Mouse (Mus musculus) skeletal muscle tissue, adult 2 months (tissue): ENCODE data around the gene 1700029F12Rik.

Experiments
- DNase-seq: peaks from one replicate; pipeline ENCODE4 v3.0.0-alpha.2; 2012; ENCODE audit warnings: low read depth, low spot score

Gene 1700029F12Rik

DNA sequence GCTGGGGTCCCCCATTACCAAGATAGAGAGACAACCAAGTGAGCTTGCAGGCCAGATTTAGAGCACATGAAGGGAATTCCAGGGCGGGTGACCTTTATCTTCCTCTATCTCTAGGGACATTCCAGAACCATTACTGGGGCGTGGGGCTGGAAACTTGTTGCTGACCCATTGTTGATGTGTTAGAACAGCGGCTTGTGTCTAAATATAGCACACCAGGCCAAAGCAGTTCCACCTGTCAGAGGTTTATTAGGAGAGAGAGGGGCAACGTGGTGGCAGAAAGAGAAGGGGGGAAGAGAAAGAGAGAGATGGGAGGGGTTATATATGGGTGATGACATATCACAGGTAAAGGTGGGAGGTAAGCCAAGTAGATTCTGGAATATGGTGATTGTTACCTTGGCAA, 12.3 kb downstream of the 1700029F12Rik start:
- no peak for DNase-seq

DNA sequence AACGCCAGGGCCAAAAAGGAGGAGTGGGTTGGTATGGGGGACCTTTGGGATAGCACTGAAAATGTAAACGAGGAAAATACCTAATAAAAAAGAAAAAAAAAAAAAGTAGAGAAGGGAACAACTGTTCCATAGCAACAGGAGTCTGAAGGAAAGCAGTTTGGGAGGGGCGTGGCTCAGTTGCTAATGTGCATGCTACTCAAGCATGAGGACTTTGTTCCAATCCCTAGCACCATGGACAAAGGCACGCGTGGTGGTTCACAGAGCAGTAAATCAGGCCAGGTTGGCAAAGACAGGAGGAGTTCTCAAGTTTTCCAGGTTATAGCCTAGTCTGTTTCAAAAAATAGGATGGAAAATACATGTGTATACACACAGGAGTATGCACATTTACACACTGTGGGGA, 14.0 kb downstream of the 1700029F12Rik start:
- DNase-seq = no peak

DNA sequence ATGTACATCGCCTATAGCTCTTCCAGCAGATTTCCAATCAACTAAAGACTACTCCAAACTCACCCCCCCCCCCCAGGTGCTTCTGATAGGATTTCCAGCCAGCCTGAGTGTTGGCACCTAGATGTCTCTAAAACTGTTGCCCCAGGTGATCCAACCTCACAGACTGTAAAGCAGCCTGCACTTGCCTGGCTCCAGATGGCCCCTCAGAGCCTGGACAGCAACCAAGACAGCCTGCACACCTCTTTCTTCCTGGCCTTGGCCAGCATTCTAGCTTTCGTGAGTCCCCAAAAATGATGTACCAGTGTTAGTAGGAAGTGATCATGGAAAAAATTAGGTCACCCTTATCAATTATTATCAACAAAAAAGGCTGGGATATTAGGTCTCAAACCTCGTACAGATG, 16.5 kb downstream of the 1700029F12Rik start:
- no peak for DNase-seq

DNA sequence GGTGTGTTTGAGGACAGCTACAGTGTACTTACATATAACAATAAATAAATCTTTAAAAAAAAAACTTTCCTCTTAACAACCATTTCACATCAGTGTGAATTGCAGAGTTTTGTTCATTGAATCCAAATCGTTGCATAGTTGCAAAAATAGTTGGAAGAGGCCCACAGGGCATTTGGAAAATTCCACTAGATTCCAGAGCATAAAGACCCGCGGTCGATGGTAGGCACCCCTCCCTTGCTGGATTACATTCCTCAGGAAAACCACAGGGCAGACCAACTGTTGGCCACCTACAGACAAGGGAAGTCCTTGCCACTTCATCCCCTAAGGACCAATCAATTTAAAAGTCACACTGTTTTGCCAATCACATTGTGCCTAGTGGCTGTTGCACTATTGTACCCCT, 19.8 kb downstream of the 1700029F12Rik start:
- no peak for DNase-seq

DNA sequence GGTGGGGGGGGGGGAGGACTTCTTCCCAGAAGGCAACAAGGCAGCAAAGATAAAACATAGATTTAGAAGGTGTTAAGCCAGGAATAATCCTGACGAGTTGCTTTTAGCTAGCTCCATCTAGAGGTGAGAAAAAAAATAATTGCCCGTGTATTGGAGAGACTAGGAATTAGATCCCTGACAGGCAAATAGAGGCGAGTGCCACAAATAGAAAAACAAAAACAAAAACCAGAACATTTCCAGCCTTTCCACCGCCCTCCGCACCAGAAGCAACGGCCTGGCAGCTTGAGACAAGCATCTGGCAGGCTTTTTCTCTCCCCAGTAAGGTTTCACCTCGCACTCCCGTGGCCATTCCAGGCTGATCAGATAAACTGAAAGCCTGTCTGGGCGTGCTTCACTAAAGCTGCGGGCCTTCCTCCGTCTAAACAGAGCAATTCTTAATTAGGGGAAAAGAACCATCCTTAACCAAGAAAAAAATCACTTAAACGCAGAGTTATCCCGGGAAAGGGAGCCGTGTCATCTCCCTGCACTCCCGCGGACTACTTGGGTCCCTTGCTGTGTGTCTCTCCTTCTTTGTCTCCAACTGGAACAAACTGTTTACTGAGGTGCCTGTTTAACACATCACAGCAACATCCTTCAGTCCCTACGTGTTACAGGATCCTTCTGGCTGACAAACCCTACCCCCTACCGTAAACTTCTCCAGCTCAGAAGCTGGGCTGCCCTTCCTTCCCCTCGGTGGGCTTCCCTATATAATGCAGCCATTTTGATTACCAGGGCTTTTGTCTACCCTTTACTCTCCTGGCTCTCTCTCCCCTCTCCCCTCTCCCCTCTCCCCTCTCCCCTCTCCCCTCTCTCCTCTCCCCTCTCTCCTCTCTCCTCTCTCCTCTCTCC, 25.7 kb downstream of the 1700029F12Rik start:
- no peak for DNase-seq

DNA sequence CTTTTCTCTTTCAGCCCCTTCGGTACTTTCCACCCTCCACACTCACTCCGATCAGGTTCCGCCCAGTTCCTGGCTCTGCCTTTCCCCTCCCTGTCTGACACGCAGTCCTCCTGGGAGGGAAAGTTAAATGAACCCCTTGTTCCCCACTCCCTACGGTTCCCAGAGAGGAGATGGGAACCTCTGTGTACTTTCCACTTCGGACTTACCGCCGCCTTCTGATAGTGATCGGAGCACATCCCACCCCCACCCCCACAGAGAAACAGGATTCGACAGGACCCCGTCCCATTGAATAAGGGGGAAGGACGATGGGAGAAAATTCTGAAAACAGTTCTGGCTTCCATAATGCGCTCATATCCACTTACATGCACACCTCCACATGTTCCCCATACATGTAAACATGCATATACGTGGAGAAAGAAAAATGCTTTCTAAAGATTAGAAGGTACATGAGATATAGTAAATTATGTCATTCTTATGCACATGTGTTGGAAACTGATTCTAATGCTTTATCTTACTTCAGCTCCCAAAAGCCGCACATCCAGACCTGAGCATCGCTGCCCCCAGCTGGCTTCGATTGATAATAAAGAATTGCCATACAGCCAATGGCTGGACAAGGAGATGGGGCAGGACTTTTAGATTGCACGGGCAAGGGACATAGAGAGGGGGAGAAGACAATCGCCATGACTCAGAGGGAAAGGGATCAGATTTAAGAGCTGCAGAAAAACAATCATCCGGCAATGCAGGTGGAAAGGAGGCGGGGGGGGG, 26.5 kb downstream of the 1700029F12Rik start:
- DNase-seq = no peak

DNA sequence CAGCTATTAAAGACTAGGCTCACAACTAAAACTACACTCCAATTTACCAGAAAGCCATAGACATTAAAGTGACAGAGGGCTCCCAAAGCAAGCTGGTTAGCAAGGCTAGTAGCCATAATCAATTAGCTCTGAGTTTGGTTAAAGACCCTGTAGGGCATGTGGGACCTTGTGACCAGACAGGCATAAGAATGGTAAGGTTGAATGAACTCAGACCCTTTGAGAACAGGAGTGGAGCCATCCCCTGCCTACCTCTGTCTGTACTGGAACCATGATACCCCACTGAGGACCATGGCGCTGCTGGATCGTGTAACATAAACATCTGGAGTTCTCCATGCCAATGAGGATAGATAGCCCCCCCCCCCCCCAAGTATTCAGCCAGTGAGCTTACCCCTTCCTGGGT, 27.4 kb downstream of the 1700029F12Rik start:
- no peak for DNase-seq

DNA sequence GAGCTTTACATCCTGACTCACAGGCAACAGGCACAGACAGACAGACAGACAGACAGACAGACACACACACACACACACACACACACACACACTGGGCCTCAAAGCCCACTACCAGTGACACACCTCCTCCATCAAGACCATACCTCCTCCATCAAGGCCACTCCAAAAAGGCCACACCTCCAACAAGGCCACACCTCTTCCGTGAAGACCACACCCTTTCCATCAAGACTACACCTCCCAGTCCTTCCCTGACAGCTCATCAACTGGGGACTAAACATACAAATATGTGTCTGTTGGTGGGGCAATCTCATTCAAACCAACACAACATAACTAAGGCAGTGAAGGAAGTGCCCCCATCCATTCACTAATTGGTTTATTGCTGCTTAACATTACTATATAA, 37.1 kb downstream of the 1700029F12Rik start:
- DNase-seq = no peak

DNA sequence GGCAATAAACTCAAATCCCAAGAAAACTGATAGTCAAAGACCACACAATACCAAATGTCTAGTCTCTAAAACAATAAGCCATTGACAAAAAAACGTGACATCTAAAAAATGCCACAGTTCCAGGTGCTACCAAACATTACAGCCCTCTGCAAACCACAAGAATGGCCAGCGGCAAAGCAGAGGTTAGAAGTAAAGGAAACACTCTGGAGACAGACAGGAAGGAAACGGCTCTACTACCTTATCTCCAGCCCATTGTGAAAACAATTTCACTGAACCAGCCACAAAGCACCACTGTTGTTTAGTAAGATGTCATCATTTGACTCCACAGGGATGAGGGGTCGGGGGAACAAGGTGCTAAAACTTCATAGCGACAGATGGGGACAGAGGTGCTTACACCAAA, 38.9 kb downstream of the 1700029F12Rik start:
- DNase-seq = no peak

DNA sequence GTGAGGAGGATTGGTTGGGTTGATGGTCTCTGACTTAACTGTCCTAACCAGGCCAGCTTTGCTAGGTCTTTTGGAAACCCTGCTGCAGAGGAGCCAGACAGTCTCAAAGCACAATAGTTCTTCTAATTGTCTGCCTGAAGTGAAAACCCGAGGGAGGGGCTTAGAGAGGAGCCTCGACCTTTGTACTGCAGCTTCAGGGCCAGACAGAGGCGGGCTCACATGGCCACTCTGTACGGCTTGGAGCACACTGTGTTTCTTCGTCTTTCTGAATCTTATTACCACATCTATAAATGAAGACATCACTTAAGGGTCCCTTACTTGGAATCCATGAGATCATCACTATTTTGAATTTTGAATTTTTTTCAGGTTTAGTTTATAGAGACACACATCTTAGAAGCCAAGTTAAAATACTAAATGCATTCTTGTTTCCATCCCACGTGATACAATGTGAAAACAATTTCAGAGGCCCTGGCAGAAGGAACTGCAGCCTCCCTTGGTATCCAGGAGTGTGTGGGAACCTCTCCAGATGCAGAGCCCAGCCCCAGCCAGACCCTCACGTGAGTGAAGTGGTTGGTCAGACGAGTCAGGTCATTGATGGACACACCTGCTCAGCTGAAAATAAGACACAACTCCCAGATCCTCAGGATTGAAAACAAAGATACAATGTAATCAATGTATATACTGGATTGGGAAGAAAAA, 40.7 kb downstream of the 1700029F12Rik start:
- DNase-seq = no peak

DNA sequence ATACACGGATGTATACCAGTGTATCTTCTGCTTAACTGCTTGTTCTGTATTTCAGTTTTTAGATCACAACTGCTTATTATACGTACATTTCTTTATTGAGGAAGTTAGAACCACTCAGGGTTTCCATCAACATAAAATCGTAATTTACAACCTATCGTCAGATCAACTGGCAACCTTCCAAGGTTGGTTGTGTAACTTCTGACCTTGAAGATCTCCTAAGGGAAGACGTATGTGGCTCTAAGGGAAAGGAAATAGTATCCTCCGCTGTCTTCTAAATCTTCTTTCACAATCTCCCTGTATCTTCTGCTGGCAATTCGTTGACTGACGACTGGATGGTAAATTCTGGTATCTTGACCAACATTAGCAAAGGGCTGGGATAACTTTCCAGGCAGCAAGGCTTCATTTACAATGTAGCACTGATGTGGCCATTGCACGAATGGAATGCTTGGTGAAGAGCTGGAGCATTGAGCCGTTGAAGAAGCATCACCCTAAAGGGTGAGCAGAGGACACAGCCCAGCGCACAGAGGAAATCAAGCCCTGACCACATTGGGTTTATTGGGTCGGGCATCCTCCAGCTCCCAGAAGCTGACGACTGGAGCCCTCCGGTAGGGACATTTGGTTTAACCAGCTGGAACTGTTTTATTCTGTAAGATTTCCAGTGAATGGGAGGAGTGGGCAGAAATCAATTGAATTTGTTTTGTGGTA, 43.4 kb downstream of the 1700029F12Rik start:
- DNase-seq = no peak

DNA sequence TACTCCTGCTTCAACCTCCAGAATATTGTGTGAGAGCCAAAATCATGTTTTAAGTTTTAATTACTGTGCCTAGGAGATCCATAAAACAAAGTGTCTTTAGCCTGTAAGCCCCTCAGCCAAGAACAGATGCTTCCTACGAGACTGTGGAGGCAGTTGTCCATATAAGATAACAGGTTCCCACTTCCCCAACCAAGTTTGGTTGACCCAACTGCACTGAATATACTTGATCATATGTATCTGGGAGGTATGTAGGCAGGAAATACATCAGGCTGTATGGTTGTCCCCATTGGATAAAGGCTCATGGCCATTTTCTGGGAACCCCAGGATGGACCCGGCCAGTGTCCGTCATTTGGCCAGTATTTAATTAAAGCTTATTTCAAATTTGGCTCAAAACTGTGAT, 44.1 kb downstream of the 1700029F12Rik start:
- DNase-seq = no peak

DNA sequence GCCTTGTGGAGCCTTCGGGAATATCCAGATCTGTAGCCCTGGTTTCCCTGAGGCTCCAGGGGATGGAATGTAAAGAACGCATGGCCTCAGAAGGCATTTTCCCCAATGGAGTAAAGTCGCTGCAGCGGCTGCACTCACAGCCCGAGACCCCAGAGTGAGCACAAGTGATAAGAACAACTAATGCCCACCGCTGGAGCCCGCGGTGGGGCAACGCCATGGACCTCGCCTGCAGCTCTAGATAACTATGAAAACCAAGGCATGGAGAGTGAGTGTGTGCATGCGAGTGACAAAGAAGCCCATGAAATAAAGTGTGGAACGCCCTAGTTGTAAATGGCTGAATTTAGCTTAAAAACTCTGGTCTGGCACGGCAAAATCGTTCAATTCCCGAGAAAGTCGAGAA, 45.0 kb downstream of the 1700029F12Rik start:
- DNase-seq = no peak

DNA sequence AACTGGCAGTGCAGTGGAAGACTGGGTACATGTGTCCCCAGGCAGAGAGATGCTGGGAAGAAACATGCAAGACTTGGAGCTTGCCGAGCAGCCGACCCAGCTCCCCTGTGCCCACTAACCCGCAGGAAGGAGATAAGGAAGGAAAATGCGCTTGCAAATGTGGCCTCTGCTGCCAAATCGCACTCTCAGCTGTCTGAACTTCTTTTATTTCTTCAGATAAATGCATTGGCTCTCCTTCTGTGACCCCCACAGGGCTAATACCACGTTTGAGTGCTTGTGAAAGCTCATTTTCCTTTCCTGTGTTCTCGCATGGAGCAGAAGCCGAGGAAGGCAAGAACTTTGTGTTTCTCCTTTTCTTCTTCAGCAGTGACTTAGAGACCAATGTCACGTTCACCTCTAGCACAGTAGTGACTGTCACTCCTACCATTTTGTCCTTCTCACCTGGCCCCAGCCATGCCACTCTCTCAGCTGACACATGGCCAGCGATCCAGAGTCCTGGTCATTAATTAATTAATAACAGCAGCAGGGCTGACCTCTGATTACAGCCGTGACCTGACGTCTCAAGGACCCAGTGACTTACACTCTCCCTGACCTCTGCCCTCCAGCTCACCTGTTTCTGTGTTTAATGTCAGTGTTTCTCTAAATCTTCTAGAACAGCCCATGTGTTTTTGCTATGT, 48.4 kb downstream of the 1700029F12Rik start:
- no peak for DNase-seq

DNA sequence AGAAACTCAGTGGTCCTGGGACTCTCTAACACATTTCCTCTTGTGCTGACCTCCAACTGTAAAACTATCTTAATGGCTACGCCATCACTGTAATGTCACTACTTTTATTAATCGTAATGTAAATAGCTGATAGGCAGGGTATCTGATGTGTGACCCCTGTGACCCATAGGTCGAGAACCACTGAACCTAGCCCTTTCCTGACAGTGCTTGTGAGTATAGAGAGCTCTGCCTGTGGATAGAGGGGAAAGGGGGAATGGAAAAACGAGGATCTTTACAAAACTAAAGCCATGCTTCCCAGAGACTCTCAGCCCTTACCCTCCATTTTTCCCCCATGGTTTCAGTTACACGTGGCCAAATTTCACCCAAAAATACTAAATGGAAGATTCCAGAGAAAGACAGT, 49.5 kb downstream of the 1700029F12Rik start:
- no peak for DNase-seq

DNA sequence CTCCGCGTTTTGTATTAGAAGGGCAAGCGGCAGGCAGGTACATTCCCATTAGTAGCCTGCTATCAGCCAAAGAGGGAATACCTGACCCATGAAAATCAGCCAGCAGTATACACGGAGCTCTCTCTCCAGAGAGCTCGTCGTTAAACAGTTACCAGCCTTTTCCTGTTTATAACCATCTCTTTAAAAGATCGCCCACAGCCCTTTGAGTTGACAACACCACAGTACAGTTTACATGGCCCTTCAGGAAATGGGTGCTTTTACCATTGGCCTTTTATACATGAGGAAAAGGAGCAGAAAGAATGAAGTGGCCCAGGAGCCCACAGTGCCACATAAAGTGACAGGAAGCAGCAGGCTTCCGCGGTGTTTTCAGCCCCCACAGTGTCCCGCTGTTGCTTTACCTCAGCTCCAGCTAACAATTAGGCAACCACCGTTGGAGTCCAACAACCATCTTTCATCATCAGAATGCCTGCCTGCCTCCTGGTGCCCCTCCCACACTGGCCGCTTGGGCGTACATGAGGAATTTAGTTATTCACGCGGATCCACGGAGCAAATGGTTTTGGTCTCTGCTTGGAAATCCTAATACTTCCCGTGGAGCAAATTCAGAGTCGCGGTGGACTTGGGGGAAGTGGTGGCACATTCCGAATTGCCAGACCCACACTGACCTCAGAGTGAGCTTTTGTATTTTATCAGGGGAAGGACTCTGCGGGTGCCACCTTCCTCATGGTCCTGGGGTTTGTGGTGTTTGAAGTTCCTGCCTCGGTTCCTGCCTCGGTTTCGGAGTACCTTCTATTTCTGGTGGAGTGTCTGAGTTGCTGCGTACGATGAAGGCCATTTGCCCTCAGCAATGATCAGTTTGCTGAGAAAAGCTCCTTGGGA, 50.7 kb downstream of the 1700029F12Rik start:
- DNase-seq = no peak

DNA sequence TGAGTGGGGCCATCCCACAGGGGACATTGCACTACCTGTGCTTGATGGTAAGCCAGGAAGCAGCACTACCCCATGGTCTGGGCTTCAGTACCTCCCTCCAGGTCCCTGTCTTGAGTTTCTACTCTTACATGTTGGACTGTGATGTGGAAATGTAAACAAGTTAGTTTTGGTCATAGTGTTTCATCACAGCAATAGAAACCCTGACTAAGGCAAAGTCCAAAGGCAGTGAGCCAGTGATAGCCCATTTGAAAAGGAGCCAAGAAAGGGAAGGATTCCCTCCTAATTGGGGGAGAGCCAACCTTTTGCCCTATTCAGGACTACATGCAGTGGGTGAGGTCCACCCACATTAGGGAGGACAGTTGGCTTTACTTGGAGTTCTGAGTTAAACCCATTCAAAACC, 53.6 kb downstream of the 1700029F12Rik start:
- DNase-seq = no peak

DNA sequence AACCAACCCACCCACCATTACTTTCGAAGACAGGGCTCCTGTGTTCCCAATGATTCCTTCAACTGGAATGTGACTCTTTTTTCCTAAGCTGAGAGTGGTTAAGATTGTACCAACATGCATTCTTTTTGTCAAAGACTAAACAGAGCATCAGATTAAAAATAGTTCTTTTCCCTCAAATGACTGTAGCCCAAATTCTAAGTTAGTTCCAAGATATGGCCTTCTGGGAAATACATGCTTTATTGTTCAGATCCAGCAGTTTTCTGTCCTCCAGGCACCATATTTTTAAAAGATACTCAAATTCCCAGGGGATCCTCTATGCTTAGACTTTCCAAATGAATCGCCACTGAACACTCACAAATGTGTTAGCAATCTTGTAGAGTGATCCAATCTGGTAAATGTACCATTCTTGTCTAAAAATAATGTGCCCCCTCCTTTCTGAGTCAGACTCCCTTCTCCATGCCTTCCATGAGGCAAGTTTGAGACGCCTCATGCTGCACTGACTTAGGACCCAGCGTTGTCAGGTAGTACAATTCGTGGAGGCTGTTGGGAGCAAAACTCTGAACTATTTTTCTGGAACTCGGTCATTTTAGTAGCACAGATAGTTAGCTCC, 57.1 kb downstream of the 1700029F12Rik start:
- no peak for DNase-seq

DNA sequence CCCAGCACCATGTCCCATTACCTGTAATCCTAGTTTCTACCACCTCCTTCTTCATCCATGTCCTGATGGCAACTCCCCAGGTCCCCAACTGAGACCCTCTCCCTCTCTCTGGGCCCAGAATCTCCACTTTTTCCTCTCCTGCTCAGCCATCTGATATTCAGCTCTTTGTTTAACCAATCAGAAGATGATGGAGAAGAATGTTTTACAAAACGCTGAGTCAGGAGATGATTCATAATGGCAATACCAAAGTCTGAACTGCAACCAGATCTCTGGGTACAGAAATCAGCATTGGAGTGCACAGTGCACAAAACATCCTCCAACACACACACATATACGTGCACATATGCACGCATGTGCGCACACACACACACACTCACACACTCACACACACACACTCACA, 60.8 kb downstream of the 1700029F12Rik start:
- DNase-seq = no peak
